Comparison of ENCODE assay signal across 13 mouse cellular contexts in genomic region chr7:125234911-125235310, GRCm38 (mm10).
"Had no signal": no experiment of that assay in that cellular context is flagged by ENCODE, and none has a peak within 500 bp of the region (broad histone marks: within the 10 kb centered on the region; RNA-seq: fewer than 3 reads in every experiment).

No protein-coding gene starts in this region.

- H3K4me1 ChIP-seq: kidney, embryonic 15.5 days; liver, embryonic 13.5 days; stomach, embryonic 15.5 days had no signal

- H3K4me3 ChIP-seq: kidney, embryonic 15.5 days; left cerebral cortex, adult 2 months; liver, embryonic 13.5 days; stomach, embryonic 15.5 days had no signal

- H3K27ac ChIP-seq: kidney, embryonic 15.5 days; left cerebral cortex, adult 2 months; liver, embryonic 13.5 days; stomach, embryonic 15.5 days had no signal

- H3K36me3 ChIP-seq: kidney, embryonic 15.5 days; liver, embryonic 13.5 days; stomach, embryonic 15.5 days had no signal

- ATAC-seq: liver, postnatal 0 days; lung, postnatal 0 days; midbrain, embryonic 16.5 days had no signal

- H3K4me2 ChIP-seq: kidney, embryonic 15.5 days; liver, embryonic 13.5 days; stomach, embryonic 15.5 days had no signal

- H3K9ac ChIP-seq: kidney, embryonic 15.5 days; liver, embryonic 13.5 days; liver, postnatal 0 days; stomach, embryonic 15.5 days had no signal

- H3K9me3 ChIP-seq: kidney, embryonic 15.5 days; liver, embryonic 13.5 days; stomach, embryonic 15.5 days had no signal

- H3K27me3 ChIP-seq: kidney, embryonic 15.5 days; liver, embryonic 13.5 days; stomach, embryonic 15.5 days had no signal

- DNase-seq: kidney, adult 18-20 months; kidney, postnatal 25 days; liver; liver, embryonic 13.5 days; liver, postnatal 0 days; lung, postnatal 36 days; thymus, adult 2 months; thymus, postnatal 25 days had no signal
